Mouse (Mus musculus) splenic B cell, adult 2 months (primary cell): ENCODE measurements around the gene Lrfn3.

Experiments used
- DNase-seq: peaks from one replicate; pipeline ENCODE4 v3.0.0-alpha.2; 2011; ENCODE audit warnings: low read depth, low spot score
- H3K27me3 ChIP-seq: 2 replicates; pipeline ENCODE4 v1.6.1; 2012; ENCODE audit warnings: mild to moderate bottlenecking, low read length, moderate library complexity, mixed read lengths; ENCODE audit not compliant: control insufficient read depth, poor library complexity, insufficient read depth, severe bottlenecking
- H3K36me3 ChIP-seq: 2 replicates; pipeline ENCODE4 v1.6.1; 2012; ENCODE audit warnings: mild to moderate bottlenecking, low read length, moderate library complexity, mixed read lengths; ENCODE audit not compliant: control insufficient read depth, poor library complexity, insufficient read depth, severe bottlenecking

The Lrfn3 gene

DNA sequence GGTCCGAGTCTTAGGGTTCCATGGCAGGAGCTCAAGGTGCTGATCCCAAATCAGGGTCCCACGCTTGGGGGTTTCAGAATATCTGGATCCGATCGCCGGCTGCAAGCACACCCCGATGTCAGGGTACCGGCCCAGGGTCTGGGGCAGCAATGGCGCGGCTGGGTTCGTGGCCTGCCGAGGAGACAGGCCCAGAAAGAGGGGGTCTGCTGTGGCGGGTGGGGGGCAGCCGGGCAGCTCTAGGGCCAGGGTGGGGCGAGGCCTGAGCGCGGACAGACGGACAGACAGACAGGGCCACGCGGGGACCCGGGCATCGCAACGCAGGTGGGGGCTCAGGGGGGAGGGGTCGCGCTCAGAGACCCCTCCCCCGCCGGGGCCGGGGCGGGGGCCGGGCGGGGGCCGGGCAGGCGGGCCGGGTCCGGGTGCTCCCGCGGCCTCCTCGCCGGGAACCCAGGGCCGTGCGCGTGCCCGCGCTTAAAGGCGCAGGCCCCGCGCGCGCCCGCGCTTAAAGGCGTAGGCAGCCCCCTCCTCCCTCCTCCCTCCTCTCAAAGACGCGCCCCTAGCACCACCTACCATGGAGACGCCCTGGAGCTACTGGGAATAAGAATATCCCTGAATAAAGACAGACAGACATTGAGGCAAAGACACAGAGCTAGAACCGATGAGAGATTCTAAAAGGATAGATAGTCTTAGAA, at the start of gene Lrfn3:
Gene Lrfn3 (minus strand): TSS at position 121 of the 692 bp plus-strand sequence.
- H3K27me3 ChIP-seq: no peaks in the 10 kb centered on the region
- DNase-seq: no peak

DNA sequence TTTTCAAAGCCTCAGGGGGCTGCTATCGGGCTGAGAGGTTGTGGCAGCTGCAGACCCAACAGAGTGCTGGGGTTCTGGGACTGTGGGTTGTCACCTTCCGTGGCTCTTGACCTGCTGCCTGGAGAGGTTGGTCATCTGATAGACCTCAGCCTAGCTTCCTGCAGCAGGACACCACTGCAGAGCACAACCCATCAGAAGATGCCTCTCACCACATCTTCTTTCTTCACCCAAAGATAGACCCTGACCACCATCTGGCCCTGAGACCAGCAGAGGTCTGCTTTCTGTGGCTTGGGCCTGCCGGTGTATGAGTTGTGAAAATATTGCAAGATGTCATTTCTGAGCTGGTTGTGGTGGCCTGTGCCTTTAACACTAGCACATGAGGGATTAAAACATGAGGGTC, 48.5 kb upstream of the Lrfn3 start:
- no peak for DNase-seq

More for the DNA sequence above, at the start of gene Lrfn3:
- H3K36me3 ChIP-seq: no peaks in the 10 kb centered on the region

DNA sequence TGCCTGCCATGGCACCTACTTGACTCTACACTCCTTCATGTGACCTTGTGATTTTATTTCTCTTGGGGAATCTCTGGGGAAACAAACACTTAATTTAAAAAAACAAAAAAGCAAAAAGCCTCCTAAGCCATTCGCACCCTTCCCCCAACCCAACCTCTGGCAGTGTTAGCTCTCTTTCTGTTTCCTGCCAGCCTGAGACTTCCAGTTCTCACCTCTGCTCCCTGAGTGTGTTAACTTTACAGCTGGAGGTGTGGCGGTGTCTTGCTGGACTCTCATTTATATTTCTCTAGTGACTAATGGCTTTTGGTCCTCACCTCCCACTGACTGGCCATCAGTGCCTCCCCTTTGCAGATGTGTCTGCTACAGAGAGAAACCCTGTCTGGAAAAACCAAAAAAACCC, 47.2 kb upstream of the Lrfn3 start:
- 0 out of 2 replicates have a peak, but pooled peaks cover 2% of the 10 kb centered on the region for H3K27me3 ChIP-seq
- H3K36me3 ChIP-seq: no peaks in the 10 kb centered on the region
- no peak for DNase-seq

More for the DNA sequence above, 48.5 kb upstream of the Lrfn3 start:
- H3K36me3 ChIP-seq: no peaks in the 10 kb centered on the region
- 0 out of 2 replicates have a peak, but pooled peaks cover 2% of the 10 kb centered on the region for H3K27me3 ChIP-seq

DNA sequence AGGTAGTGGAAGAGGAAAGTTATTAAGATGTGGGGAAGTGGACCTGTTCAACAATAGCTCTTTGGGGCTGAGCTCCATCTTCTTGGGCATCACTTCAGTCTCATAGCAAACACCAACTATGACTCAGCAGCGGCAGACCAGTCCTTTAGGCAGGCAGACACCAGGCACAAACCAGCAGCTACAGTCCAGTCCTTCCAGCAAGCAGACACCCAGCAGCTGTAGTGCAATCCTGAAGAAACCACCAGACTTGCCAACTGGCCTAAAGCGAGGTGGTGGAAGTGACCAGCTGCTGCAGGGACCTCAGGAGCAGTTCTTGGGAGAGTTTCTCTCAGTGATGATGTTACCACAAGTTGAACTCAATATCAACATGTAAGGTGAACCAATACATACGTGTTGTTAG, 46.1 kb upstream of the Lrfn3 start:
- Histone ChIP-seq H3K27me3 (peaks cover 2% of the 10 kb centered on the region; the same call in 1 of the 2 replicates), H3K36me3 (no peaks in the 10 kb centered on the region)
- no peak for DNase-seq

DNA sequence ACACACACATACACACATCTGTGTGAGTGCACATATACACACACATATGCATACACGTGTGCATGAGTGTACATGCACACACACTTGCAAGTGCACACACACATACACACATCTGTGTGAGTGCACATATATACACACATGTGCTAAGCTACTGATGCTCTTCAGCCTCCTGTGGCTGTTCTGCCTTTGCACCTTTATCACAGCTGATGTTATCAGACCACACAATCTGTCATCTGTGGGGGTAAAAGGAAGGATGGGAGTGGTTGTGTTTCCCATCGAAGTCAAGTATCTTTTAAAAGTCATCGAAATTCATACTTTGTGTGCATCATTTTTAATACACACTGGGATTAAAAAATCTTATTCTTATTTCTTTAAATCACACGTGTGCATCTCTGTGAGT, 39.8 kb upstream of the Lrfn3 start:
- Histone ChIP-seq H3K36me3 (no peaks in the 10 kb centered on the region), H3K27me3 (peaks cover 2% of the 10 kb centered on the region; the same call in 1 of the 2 replicates)
- DNase-seq: no peak

DNA sequence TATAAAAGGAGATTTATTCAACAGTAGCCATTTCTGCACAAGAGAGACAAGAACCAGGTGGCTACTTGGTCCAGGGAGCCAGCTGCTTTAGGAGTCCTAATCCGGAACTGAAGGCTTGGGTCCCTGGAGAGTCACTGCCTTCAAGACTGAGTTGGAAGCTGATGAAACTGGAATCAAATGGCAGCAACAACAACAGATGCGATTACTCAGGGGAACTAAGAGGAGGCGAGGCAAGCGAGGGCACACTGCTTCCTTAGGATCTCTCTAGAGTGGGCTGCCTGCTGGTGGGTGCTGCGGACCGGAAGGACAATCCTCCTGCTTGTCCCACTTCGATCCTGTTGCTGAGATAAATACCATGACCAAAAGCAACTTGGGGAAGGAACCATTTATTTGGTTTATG, 37.1 kb upstream of the Lrfn3 start:
- no peaks in the 10 kb centered on the region; the same call in 1 of the 2 replicates for H3K27me3 ChIP-seq
- no peaks in the 10 kb centered on the region for H3K36me3 ChIP-seq
- no peak for DNase-seq

DNA sequence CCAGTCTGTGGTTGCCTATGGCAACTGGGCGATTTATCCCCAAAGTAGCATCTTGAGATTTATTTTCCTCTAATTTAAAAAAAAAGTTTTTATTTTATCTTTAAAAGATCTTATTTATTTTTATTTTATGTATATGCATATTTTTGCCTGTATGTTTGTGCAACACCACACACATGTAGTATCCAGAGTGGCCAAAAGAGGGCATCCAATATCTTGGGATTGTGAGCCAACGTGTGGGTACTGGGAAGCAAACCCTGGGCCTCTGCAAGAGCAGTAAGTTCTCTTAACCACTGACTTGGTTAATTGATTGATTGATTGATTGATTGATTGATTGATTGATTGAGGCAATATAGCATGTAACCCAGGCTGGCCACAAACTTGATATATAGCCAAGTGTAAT, 32.3 kb upstream of the Lrfn3 start:
- no peaks in the 10 kb centered on the region for H3K36me3 ChIP-seq
- H3K27me3 ChIP-seq: no peaks in the 10 kb centered on the region
- DNase-seq: peak; percentile 76

DNA sequence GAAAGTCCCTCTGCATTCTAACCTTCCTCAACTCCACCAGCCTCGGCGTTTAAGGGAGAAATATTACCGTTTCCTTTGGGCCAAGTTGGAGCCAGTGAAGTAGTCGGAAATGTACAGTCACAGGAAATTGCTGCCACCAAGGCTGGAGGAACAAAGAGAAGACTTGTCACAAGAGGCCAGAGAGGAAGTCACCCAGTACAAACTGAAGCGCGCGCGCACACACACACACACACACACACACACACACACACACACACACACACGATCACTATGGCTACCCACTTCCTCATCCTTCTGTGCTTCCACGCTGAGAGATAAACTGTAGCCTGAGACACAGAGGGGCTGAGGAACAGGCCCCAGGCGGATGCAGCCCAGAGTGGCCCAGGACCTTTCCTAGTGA, 31.8 kb upstream of the Lrfn3 start:
- Histone ChIP-seq H3K36me3 (no peaks in the 10 kb centered on the region), H3K27me3 (no peaks in the 10 kb centered on the region)
- DNase-seq: peak; percentile 91

DNA sequence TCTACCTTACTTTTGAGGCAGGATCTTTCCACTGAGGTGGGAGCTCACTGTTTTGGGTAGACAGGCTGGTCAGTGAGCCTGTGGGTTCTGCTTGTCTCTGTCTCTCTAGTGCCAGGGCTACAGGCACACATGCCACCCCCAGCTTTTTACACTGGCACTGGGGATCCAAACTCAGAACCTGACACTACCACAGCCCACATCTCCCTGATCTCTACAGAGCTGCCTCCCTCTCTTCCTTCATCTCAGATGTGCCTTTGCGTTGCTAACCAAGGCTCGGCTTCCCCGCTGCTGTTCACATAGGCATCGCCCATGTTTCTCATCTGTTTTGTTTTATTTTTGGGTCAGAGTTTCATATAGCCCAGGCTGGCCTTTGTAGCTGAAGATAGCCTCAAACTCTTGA, 31.1 kb upstream of the Lrfn3 start:
- Histone ChIP-seq H3K27me3 (no peaks in the 10 kb centered on the region), H3K36me3 (no peaks in the 10 kb centered on the region)
- peak; percentile 14 for DNase-seq

DNA sequence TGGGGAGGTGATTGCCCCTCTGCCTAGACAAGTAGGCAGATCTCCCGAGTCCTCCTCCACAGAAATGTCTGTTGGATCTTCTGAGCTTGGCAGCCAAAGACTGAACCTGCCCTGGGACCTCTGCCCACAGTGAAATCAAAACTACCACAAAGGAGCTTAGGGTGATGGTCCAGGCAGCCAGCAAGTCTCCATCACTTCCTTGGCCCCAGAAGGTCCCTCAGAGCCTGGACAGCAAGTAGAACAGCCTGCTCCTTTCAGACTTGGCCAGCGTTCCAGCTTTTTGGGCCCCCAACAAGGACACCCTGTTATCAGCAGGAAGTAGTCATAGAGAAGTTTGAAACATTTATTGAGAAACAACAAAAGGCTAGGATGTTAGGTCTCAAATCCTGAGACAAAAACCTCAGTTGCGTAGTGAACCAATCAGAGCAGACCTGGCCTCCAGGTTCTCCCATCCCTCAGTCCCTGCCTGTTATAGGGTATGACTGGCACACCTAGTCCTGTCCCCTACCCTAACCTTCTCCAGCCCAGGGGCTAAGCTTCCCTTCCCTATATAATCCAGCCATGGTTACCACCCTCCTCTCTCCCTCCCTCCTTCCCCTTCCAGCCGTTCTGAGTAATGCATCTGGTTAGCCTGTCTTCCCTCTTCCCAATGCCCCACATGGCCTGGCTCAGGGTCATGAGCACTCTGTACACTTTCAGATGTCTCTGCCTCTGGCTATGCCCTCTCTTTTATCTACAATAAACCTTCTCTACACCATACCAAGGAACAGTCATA, 30.4 kb upstream of the Lrfn3 start:
- DNase-seq: no peak
- Histone ChIP-seq H3K36me3 (no peaks in the 10 kb centered on the region), H3K27me3 (no peaks in the 10 kb centered on the region)

DNA sequence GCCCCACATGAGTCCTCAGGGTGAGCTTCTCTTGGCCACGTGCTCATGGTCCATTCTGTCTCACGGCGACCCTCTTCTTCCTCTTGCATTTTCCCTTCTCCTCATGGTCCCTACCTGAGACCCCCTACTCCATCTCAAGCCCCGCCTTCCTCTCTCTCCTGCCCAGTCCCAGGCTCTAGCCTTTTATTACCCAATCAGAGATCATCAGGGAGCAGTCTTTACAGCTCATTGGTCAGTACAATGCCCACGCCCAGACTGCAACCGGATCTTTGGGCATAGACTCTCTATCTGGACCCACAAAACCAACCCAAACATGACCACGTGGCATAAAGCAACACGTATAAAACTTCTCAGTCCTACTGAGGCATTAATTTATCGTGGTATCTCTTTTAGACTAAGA, 21.5 kb upstream of the Lrfn3 start:
- no peak for DNase-seq
- Histone ChIP-seq H3K36me3 (no peaks in the 10 kb centered on the region), H3K27me3 (no peaks in the 10 kb centered on the region)

DNA sequence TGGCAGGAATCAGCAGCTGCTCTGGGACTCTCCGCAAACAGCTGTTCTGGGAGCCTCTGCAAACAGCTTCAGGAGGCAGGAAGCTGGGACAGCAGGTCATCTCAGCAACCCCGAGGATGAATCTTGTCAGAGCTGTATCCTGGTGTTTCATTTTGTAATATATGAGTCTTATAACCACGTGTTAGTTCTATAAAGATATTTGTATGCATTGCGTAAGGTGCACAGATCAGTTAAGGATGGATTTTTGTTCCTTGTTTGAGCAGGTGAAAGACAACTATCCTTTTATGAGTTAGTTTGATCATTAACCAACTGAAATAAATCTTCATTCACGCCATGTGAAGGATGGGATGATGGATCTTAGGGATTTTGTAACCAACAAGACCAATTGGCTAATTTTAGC, 17.5 kb upstream of the Lrfn3 start:
- Histone ChIP-seq H3K36me3 (no peaks in the 10 kb centered on the region), H3K27me3 (no peaks in the 10 kb centered on the region; the same call in 1 of the 2 replicates)
- DNase-seq: no peak

DNA sequence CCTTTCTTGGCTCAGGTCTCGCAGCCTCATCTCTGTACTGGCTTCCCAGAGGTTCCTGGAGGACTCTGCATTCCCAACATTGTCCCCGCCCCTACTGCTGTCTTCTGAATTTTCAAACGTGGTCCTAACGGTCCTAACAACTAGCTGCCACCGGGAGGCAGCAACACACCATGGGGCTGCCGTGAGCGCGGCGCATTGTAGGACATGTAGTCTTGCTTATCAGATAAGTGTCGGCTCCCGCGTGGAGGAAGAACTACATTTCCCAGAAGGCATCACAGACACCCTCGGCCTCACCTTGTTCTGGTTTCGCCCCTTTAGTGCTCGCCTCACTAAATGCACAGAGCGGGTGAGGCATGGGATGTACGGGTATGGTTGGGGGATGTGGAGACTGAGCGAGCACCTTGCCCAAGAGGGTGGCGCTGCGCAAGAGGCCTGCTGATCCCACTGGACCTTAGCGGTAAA, 11.0 kb upstream of the Lrfn3 start:
- H3K36me3 ChIP-seq: no peaks in the 10 kb centered on the region
- peak; percentile 96 for DNase-seq
- H3K27me3 ChIP-seq: no peaks in the 10 kb centered on the region; the same call in 1 of the 2 replicates

DNA sequence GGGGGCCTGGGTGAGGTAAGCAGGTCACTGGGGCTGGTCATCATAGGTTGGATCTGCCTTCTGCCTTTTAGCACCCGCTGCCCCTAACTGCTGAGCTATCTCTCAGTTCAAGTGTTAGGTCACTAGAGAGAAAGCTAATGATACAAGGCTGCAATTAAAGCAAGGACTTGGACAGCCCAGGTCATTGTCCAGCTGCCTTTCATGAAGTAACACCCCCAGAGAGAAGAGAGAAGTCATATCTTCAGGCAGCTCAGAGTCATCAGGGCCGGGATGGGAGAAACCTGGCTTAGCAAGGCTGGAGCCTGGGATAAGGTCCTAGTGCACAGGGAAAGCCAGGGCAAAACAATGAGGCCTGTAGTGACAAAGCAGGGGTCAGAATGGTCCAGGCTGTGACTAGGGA, 4.9 kb upstream of the Lrfn3 start:
- DNase-seq: no peak
- Histone ChIP-seq H3K27me3 (no peaks in the 10 kb centered on the region; the same call in 1 of the 2 replicates), H3K36me3 (no peaks in the 10 kb centered on the region)

DNA sequence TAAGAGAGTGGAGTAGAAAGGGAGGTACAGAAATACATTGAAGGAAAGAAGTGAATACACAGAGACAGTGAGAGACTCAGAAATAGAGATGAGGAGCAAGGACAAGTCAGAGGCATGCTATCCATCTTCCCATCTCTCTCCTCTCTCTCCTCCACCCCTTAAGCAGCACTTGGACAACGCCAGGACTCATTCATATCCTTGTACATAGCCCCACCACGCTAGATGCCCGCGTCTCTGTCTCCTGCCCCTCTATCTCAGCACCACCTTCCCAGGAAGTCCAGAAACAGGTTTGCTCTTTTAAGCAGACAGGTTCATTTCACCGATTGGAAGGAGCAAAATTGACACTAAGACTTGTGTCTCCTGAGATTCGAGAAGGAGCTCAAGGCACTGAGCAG, 769 bp upstream of the Lrfn3 start:
- H3K36me3 ChIP-seq: no peaks in the 10 kb centered on the region
- no peaks in the 10 kb centered on the region for H3K27me3 ChIP-seq
- no peak for DNase-seq
